Mouse (Mus musculus) left cerebral cortex, postnatal 10 days (tissue): ENCODE results near the gene Yipf2. TPM values are rescaled to one million over a fixed set of nuclear protein-coding genes. Genes with fewer than 3 reads are reported as not detected.
A peak's percentile ranks its signal among the peaks of the same experiment; 100 is the strongest.
"Not testable (repeated sequence)": the region's sequence is repeated elsewhere in the genome, so short reads cannot be mapped to it uniquely, and the experiment has no call there.

Source experiments
- DNase-seq, 2 experiments: peaks; one replicate each; pipeline ENCODE4 v3.0.0; 2021 to 2022; ENCODE audit warnings: low spot score in 2 of 2, mixed read lengths in 1 of 2; ENCODE audit errors: extremely low spot score in 1 of 2
- intact Hi-C: fragments of 180-260 bp; cut with DNase I; formaldehyde crosslinking; loops from one replicate; pipeline ENCODE4 v1.15.1; 2025
- total RNA-seq, 2 experiments: library from RNA; stranded (reverse); gene quantifications; 2 replicates each; pipeline ENCODE4 v1.2.3; 2021

Gene Yipf2
- total RNA-seq, 2 experiments from 2014 or later: 12.7 to 13.9 TPM

GRCm38 (mm10) chr9:21568657-21569255, 23.9 kb downstream of the Yipf2 start:
- intact Hi-C loops: no loop called here
- DNase-seq: no peak

DNA sequence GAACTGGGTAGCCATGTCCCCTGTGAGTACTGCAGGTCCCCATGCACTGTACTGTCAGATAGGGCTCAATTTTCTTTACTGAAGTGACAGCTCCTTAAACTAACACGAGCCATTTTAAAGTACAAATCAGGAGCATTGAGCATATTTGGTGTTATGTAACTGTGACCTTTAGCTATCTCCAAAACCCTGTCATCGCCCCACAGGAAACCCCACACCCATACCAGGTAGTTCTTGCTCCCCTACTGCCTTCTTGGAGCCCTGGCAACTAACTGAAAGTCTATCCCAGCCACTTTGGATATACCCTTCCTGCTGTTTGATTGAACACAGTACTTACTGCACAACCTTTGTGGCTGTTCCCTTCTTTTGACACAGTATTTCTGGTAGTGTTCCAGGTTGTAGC, 25.6 kb downstream of the Yipf2 start:
- DNase-seq: no peak
- intact Hi-C loops: no loop called here

GRCm38 (mm10) chr9:21566538-21566937, 26.1 kb downstream of the Yipf2 start:
- intact Hi-C loops: no loop called here
- no peak for DNase-seq

DNA sequence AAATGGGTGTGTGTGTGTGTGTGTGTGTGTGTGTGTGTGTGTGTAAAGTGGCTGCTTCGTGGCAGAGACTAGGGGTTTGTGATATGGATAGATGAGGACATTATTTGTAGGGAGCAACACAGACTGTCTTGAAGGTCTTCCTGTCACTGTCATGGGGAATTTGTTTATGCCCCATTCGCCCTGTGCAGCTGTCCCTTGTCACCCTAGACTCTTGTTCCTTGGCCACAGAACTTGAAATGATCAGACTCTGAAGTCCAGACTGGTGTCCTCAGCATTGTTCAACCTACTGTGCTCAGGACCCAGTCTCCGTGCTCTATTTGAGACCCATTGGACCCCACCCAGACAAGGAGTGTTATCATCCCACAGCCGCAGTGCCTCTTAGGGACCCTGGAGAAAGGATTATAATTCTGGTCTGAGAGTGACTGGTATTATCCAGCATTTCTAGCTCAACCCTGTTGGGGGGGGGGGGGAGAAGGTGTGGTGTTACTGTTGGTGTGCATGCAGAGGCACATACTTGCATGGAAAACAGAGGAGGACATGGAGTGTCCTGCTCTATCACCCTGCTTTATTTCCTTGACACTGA, 27.5 kb downstream of the Yipf2 start:
- DNase-seq: no peak
- intact Hi-C loops: no loop called here

DNA sequence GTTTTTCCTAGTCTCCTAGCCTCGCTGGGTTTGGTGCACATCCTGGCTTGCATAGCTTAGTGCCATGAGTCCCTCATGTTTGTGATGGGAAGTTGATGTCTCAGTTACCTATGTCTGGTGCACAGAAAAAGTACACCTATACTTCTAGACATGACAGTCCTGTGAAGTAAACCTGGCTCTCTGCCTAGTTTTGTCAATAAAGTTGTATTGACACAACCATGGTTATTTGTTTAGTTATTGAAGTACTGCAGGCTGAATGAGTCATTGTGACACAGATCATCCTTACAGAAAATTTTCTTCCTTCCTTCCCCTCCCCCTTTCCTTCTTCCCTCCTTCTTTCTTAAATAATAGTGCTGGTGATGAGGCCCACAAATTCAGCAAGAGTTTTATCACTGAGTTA, 28.2 kb downstream of the Yipf2 start:
- intact Hi-C loops: no loop called here

GRCm38 (mm10) chr9:21559151-21559550, 33.5 kb downstream of the Yipf2 start:
- no peak for DNase-seq
- intact Hi-C loops: no loop called here

More for the DNA sequence above, 28.2 kb downstream of the Yipf2 start:
- DNase-seq: no peak

- DNase-seq: no peak
- intact Hi-C loops: no loop called here
Measured at GRCm38 (mm10) chr9:21558366-21558765, 34.3 kb downstream of the Yipf2 start.

DNA sequence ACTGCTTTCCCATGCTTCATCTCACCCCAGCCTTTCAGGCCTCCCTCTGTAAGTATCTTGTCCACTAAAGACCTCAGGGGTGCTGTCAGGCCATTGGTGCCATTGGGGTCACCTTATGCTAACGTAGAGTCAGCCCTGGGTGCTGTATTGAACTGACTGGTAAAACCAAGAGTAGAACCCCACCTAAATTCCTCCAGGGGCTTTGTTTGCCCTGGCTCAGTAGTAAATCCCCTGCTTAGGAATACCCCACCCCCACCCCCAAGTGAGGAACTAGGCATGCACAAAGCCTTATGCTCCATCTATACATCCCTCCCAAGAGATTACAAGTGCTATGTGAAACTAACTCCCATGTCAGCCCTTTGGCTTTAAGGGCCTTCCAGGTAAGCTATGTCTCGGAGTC, 35.1 kb downstream of the Yipf2 start:
- intact Hi-C loops: no loop called here

DNA sequence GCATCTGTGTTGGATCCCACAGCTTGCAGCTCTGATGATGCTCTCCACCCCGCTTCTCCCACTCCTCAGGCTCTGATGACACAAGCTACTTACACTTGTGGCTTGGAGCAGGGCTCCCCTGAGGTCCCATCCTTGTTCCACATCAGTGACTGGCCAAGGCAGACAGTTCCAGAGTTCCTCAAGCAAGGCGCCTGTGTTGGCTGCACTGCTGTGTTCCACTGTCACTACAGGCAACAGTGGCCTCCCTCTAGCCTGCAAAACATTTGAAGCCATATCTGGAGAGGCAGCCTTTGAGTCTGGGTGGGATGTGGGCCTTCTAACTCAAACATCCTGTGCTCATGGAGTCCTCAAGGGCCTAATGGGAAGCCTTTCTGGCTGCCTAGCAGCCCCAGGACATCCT, 35.6 kb downstream of the Yipf2 start:
- no peak for DNase-seq
- intact Hi-C loops: no loop called here

More for the DNA sequence above, 35.1 kb downstream of the Yipf2 start:
- DNase-seq: no peak

DNA sequence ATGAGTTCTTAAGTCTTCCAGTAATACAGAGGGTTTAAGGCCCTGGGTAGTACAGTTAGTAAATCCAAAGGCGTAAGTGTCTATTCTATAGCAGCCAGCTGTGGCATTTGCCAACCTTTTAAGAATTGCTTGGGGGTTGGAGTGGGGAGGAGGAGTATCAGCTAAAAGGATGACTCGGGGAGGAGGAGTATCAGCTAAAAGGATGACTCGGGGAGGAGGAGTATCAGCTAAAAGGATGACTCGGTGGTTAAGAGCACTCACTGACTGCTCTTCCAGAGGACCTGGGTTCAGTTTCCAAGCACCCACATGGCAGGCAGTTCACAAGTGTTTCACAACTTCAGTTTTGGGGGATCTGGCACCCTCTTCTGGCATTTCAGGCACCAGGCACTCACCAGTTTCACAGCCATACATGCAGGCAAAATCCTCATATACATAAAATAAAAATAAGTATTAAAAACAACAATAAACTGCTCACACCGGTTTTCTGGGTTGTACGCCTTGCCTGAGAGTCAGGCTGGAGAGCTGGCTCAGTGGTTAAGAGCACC, 37.4 kb downstream of the Yipf2 start:
- no peak for DNase-seq
- intact Hi-C loops: no loop called here

DNA sequence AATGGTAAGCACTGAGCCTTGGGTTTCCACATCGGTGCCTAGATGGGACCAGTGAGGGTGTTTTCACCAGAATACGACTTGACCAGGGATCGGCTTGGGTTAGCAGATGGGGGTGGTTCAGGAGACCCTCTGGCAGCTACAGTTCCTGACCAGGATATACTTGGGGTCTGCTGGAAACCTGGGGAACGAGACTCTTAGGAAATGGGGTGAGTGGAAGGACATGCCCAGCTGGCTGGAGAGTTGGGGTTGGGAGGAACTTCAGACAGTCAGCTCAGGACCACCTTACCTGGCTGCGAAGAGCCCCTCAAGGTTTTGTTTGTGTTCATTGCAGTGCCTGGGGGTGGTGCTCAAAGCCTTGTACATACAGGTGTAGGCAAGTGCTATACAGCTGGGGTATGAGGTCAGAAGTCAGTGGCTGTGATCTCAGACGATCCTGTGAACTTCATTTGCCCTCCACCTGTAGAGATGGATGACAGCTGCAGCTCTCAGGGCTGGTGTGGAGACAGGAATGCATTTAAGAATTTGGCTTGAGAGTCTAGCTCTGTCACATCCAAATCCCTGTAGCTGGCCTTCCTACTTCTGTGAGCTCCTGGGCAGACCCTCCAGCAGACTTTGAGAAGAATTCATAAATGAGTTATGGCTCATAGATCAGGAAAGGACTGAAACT, 38.9 kb downstream of the Yipf2 start:
- no peak for DNase-seq
- intact Hi-C loops: no loop called here

- peak in 1 of 2 experiments; percentile 27 for DNase-seq
- intact Hi-C loops: no loop called here
Measured at GRCm38 (mm10) chr9:21551049-21551448, 41.6 kb downstream of the Yipf2 start.

DNA sequence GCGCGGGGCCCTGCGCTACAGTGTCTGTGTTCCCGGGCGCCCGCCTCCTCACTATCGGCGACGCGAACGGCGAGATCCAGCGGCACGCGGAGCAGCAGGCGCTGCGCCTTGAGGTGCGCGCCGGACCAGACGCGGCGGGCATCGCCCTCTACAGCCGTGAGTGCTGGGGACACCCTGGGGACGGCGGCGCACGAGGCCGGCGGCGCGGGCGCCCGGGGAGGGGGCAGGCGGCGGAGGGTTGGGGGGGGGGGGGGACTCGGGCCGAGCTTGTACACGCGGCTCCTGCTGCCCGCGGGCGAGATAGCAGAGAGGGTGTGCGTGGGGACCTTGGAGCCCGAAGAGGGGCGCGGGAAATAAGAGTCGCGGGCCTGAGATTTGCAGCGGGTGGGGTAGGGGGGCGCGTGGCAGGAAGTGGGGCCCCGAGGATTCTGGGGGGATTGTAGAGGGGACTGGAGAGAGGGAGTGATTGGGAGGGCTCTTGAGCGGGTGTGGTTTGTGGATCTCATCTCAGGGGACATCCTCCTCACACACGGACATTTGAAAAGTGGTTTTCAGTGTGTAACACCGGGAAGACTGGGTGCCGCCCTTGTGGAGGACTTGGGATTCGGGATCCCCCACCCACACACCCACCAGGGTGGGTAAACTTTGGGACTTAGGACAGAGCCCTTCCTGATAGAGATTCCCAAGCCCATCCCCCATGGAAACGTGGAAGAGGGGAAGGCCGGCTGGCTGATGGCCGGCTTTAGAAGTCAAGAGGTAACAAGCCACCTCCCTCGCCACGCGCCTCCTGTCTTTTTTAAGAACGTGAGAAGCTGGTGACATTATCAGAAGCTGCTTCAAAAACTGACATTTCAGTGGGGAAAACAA, 45.3 kb downstream of the Yipf2 start:
- peak; percentile 47 to 81 for DNase-seq
- intact Hi-C loops: no loop called here

- intact Hi-C loops: no loop called here
- DNase-seq: no peak
Measured at GRCm38 (mm10) chr9:21546789-21547074, 45.9 kb downstream of the Yipf2 start, which contains the start of gene Carm1. Gene Carm1, plus strand, starts transcription at chr9:21546894.

- intact Hi-C loops: no loop called here
- DNase-seq: peak; percentile 98 to 99
Measured at GRCm38 (mm10) chr9:21545916-21546788, 46.5 kb downstream of the Yipf2 start.

DNA sequence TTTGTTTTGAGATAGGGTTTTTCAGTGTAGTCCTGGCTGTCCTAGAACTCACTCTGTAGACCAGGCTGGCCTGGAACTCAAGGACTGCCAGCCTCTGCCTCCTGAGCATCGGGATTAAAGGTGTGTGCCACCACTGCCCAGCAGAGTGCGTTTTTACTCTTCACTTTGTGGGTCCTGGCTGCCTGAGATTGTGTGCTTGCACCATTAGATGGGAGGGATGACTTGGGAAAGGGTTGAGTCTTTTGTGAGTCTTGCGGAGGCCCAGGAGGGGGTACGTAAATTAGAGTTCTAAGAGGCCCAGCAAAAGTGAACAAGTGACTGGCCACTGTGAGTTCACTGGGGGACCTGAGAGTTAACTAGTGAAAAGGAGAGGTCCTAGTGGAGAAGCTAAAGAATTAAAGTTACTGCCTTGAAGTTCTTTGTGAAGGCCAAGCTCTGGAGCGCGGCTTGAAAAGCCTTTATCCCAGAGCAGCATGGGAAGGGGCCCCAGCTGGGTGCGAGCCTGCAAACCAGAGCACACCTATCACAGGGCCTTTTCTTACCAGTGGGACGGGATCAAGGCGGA, 47.2 kb downstream of the Yipf2 start:
- intact Hi-C loops: no loop called here
- DNase-seq: no peak

- DNase-seq, intact Hi-C loops: not testable (repeated sequence)
Measured at GRCm38 (mm10) chr9:21542001-21542400, 50.6 kb downstream of the Yipf2 start.
